Mouse (Mus musculus) heart, adult 11 months (tissue): ENCODE measurements around the gene Idh3b.

Experiments
- DNase-seq: peaks from one replicate; pipeline ENCODE4 v3.0.0; 2022

Idh3b gene

GRCm38 (mm10) chr2:130262398-130262797, 21.9 kb downstream of the Idh3b start:
- DNase-seq: no peak

DNA sequence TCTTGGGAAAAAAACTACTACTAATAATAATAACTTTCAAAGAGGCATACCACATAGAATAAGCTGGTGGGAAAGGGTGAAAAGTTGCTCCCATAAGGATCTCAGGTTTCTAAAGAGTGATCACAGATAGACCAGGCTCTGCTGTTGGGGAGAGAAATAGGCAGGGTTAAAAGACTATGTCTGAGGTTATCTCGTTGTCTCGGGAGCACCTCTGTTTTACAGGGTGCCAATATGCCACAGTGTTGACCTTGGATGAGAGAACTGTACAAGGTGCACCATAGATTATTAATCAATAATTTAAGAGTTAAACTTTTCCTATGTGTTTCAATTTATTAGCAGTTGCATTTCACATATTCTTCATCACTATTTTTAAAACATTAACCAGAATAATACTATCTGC, 22.4 kb downstream of the Idh3b start:
- no peak for DNase-seq

DNA sequence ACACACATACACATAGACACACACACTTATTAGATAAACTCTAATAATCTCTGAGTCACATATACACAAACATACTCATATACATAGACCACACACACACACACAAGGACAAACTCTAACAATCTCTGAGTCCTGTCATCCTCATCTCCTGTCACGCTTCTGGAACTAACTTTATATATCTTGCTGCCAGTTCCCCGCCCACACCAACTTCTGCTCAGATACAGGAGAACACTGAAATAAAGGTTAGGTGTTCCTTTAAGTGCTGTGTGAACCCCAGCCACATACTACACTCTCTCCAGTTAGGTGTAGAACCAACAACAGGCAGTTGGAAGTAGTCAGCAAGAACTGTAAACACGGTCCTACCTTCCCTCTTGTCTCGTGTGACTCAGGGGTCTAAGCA, 23.5 kb downstream of the Idh3b start:
- DNase-seq: no peak

DNA sequence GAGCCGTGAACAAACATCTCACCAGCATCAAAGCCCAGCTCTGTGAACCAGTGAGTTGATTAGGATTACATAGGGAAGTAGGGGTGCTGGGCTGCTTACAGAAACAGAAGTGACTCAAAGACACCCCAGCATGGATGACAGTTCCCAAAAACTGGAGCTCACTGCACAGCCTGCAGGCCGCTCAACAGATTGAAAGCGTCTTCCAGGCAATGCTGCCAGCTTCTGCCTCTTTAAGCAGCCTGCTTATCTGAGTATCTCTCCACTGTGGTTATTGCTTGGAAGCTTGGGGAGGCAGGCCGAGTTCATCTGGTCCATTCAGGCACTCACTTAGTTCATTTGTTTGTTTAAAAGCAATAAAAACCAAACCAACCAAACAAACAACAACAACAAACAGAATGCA, 27.6 kb downstream of the Idh3b start:
- no peak for DNase-seq

DNA sequence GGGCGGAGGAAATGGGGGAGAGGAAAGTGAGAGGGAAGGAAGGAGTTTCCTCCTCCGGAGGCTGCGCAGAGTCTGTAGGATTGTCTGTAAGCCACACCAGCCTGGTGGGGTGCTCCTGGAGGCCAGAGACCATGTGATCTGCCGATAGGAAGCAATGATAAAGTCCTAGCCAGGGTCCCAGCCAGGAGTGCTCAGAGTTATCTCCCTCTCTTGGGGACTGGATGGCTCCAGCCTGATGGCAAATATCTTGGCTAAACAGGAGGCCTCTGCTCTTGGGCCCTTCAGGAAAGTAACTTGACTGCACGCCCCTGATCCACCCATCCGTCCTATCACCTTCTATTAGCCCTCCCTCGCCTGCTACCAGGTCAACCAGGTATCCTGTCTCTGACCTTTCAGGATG, 36.1 kb downstream of the Idh3b start:
- no peak for DNase-seq

- DNase-seq: no peak
These were observed 37.4 kb downstream of the Idh3b start for GRCm38 (mm10) chr2:130246912-130247311.
